Mouse (Mus musculus): ENCODE results near the gene Hsdl2. TPM values are rescaled to one million over a fixed set of nuclear protein-coding genes. Genes with fewer than 3 reads are reported as not detected.

The Hsdl2 gene
- total and polyA plus RNA-seq, 2 experiments from 2014 or later: 117 to 262 TPM

- TF ChIP-seq EP300 (IDR thresholded peaks at IDR 0.05; ENCODE audit: low read depth): no peak
- no peak for TF ChIP-seq CTCF (IDR thresholded peaks at IDR 0.05; ENCODE audit: low read depth)
- ATAC-seq (ENCODE audit: insufficient read depth, low read depth) (peak; percentile 36), DNase-seq (ENCODE audit: low spot score) (peak; percentile 73)
- peak overlapping the region; percentile 96 for H3K27ac ChIP-seq (ENCODE audit: low read depth)
- peaks cover 5% of the 10 kb centered on the region; the same call in 1 of the 2 replicates for H3K4me1 ChIP-seq (ENCODE audit: control insufficient read depth, insufficient read depth)
- H3K4me2 ChIP-seq (ENCODE audit: low read depth, low read length): peak overlapping the region; percentile 79
- peak overlapping the region; percentile 82 for H3K9ac ChIP-seq (replicated peaks; ENCODE audit: low read depth, low read length)
- H3K36me3 ChIP-seq (replicated peaks; ENCODE audit: control insufficient read depth, insufficient read depth, low read length): no peaks in the 10 kb centered on the region
- under 1% methylated on average over 23 of the region's 23 CpGs for WGBS
- no peaks in the 10 kb centered on the region for H3K27me3 ChIP-seq (ENCODE audit: control insufficient read depth, insufficient read depth, low read length)
- H3K4me3 ChIP-seq (ENCODE audit: low read depth, low read length): peak overlapping the region; percentile 82
- no peaks in the 10 kb centered on the region for H3K9me3 ChIP-seq (replicated peaks; ENCODE audit: control insufficient read depth, low read length)
These were observed 675 bp upstream of the Hsdl2 start for GRCm38 (mm10) chr4:59580495-59581281.

GRCm38 (mm10) chr4:59582186-59582585 is 823 bp downstream of the Hsdl2 start:
- H3K9me3 ChIP-seq (replicated peaks; ENCODE audit: control insufficient read depth, low read length): no peaks in the 10 kb centered on the region
- no peak for ATAC-seq (ENCODE audit: insufficient read depth, low read depth)
- no peaks in the 10 kb centered on the region for H3K27me3 ChIP-seq (ENCODE audit: control insufficient read depth, insufficient read depth, low read length)
- peak overlapping the region; percentile 79 for H3K4me2 ChIP-seq (ENCODE audit: low read depth, low read length)
- peak overlapping the region; percentile 96 for H3K27ac ChIP-seq (ENCODE audit: low read depth)
- TF ChIP-seq CTCF (IDR thresholded peaks at IDR 0.05; ENCODE audit: low read depth) (no peak), EP300 (IDR thresholded peaks at IDR 0.05; ENCODE audit: low read depth) (no peak)
- no peaks in the 10 kb centered on the region for H3K36me3 ChIP-seq (replicated peaks; ENCODE audit: control insufficient read depth, insufficient read depth, low read length)
- DNase-seq (ENCODE audit: low spot score): no peak
- H3K4me3 ChIP-seq (ENCODE audit: low read depth, low read length): peak overlapping the region; percentile 82
- WGBS: 22% methylated on average over 6 of the region's 6 CpGs
- peaks cover 13% of the 10 kb centered on the region; the same call in 1 of the 2 replicates for H3K4me1 ChIP-seq (ENCODE audit: control insufficient read depth, insufficient read depth)
- H3K9ac ChIP-seq (replicated peaks; ENCODE audit: low read depth, low read length): peak overlapping the region; percentile 82

- peak; percentile 49 for ATAC-seq (ENCODE audit: insufficient read depth, low read depth)
- Histone ChIP-seq H3K4me1 (ENCODE audit: control insufficient read depth, insufficient read depth) (peaks cover 20% of the 10 kb centered on the region; the same call in 1 of the 2 replicates), H3K27ac (ENCODE audit: low read depth) (peak overlapping the region; percentile 80), H3K9me3 (replicated peaks; ENCODE audit: control insufficient read depth, low read length) (no peaks in the 10 kb centered on the region), H3K36me3 (replicated peaks; ENCODE audit: control insufficient read depth, insufficient read depth, low read length) (no peaks in the 10 kb centered on the region), H3K4me2 (ENCODE audit: low read depth, low read length) (peak overlapping the region; percentile 26), H3K4me3 (ENCODE audit: low read depth, low read length) (no peak overlapping the region), H3K27me3 (ENCODE audit: control insufficient read depth, insufficient read depth, low read length) (no peaks in the 10 kb centered on the region), H3K9ac (replicated peaks; ENCODE audit: low read depth, low read length) (no peak overlapping the region)
- WGBS: 53% methylated on average over 5 of the region's 5 CpGs
- DNase-seq (ENCODE audit: low spot score): peak; percentile 83
- no peak for TF ChIP-seq CTCF (IDR thresholded peaks at IDR 0.05; ENCODE audit: low read depth)
- TF ChIP-seq EP300 (IDR thresholded peaks at IDR 0.05; ENCODE audit: low read depth): no peak
These were observed 3.7 kb downstream of the Hsdl2 start for GRCm38 (mm10) chr4:59585097-59585496.

DNA sequence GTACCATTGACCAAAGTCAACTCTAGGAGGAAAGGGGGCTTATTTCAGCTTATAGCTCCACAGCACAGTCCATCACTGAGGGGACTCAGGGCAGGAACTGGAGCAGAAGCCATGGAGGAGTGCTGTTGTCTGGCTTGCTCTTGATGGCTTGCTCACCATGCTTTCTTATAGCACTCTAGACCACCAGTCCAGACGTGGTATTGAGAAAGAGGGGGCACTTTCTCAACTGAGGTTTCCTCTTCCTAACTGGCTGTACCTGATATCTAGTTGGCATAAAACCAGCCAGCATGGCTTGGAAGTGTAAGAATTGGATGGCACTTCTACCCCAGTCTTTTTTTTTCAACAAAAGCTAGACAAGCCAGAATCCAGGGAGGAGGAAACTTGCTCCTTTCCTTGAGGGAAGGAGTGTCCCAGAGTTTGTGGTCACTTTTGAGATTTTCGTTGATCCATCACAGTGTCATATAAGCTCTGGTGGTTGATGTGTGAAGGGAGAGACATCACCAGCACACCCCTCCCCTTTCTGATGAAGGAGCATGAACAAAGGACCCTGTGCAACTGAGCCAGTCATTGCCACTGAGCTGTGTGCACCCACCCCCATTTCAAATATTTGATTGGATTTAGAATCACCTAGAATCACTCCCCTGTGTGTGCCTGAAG is 6.0 kb downstream of the Hsdl2 start:
- ATAC-seq (ENCODE audit: insufficient read depth, low read depth) (no peak), DNase-seq (ENCODE audit: low spot score) (no peak)
- Histone ChIP-seq H3K4me2 (ENCODE audit: low read depth, low read length) (no peak overlapping the region), H3K36me3 (replicated peaks; ENCODE audit: control insufficient read depth, insufficient read depth, low read length) (peaks cover 2% of the 10 kb centered on the region; the same call in 1 of the 2 replicates), H3K4me3 (ENCODE audit: low read depth, low read length) (no peak overlapping the region), H3K9ac (replicated peaks; ENCODE audit: low read depth, low read length) (no peak overlapping the region), H3K27me3 (ENCODE audit: control insufficient read depth, insufficient read depth, low read length) (no peaks in the 10 kb centered on the region), H3K4me1 (ENCODE audit: control insufficient read depth, insufficient read depth) (peaks cover 20% of the 10 kb centered on the region; the same call in 1 of the 2 replicates), H3K9me3 (replicated peaks; ENCODE audit: control insufficient read depth, low read length) (no peaks in the 10 kb centered on the region), H3K27ac (ENCODE audit: low read depth) (peak overlapping the region; percentile 4; the same call in 1 of the 2 replicates)
- TF ChIP-seq EP300 (IDR thresholded peaks at IDR 0.05; ENCODE audit: low read depth) (no peak), CTCF (IDR thresholded peaks at IDR 0.05; ENCODE audit: low read depth) (no peak)
- WGBS: 50% methylated on average over 2 of the region's 2 CpGs

GRCm38 (mm10) chr4:59587872-59588226 is 6.5 kb downstream of the Hsdl2 start:
- Histone ChIP-seq H3K27me3 (ENCODE audit: control insufficient read depth, insufficient read depth, low read length) (no peaks in the 10 kb centered on the region), H3K36me3 (replicated peaks; ENCODE audit: control insufficient read depth, insufficient read depth, low read length) (peaks cover 6% of the 10 kb centered on the region; the same call in 1 of the 2 replicates)
- TF ChIP-seq EP300 (IDR thresholded peaks at IDR 0.05; ENCODE audit: low read depth) (no peak), CTCF (IDR thresholded peaks at IDR 0.05; ENCODE audit: low read depth) (no peak)

More at GRCm38 (mm10) chr4:59587872-59588226, 6.5 kb downstream of the Hsdl2 start:
- Histone ChIP-seq H3K4me2 (ENCODE audit: low read depth, low read length) (no peak overlapping the region), H3K9me3 (replicated peaks; ENCODE audit: control insufficient read depth, low read length) (no peaks in the 10 kb centered on the region), H3K27ac (ENCODE audit: low read depth) (no peak overlapping the region), H3K9ac (replicated peaks; ENCODE audit: low read depth, low read length) (no peak overlapping the region), H3K4me3 (ENCODE audit: low read depth, low read length) (no peak overlapping the region), H3K4me1 (ENCODE audit: control insufficient read depth, insufficient read depth) (peaks cover 20% of the 10 kb centered on the region; the same call in 1 of the 2 replicates)
- WGBS: 89% methylated on average over 1 of the region's 1 CpGs
- DNase-seq (ENCODE audit: low spot score) (no peak), ATAC-seq (ENCODE audit: insufficient read depth, low read depth) (no peak)
